Comparison of ENCODE assay signal across 23 mouse cellular contexts in genomic region chr7:145301008-145301340, GRCm38 (mm10). TPM values are rescaled to one million over a fixed set of nuclear protein-coding genes. Genes with fewer than 3 reads are reported as not detected.
DNase-seq lines count a peak whose midpoint lies in the region; ATAC-seq and TF ChIP-seq lines count a peak whose summit lies in the region.
"Had no signal": no experiment of that assay in that cellular context is flagged by ENCODE, and none has a peak within 500 bp of the region (broad histone marks: within the 10 kb centered on the region; RNA-seq: fewer than 3 reads in every experiment).

No protein-coding gene starts in this region.

- H3K4me1 ChIP-seq in intestine, postnatal 0 days (replicated peaks; ENCODE audit: control insufficient read depth, insufficient read depth, low read length): 0 out of 2 replicates have a peak, but pooled peaks cover 5% of the 10 kb centered on the region
- peaks cover 38% of the 10 kb centered on the region for H3K4me1 ChIP-seq in intestine, embryonic 16.5 days (ENCODE audit: control insufficient read depth, insufficient read depth, low read length)
- H3K4me1 ChIP-seq in lung, adult 2 months (ENCODE audit: control insufficient read depth, insufficient read depth, low read length): peaks cover 5% of the 10 kb centered on the region
- peaks cover 13% of the 10 kb centered on the region for H3K4me1 ChIP-seq in embryonic fibroblast, embryonic 13.5 days (ENCODE audit: control insufficient read depth, insufficient read depth, low read length)
- no peaks in the 10 kb centered on the region for H3K4me1 ChIP-seq in stomach, postnatal 0 days (replicated peaks; ENCODE audit: control insufficient read depth, insufficient read depth)

- H3K4me2 ChIP-seq in intestine, postnatal 0 days (replicated peaks; ENCODE audit: low read depth): no peak overlapping the region; the same call in 1 of the 2 replicates
- H3K4me2 ChIP-seq in intestine, embryonic 16.5 days (ENCODE audit: low read depth, low read length): no peak overlapping the region
- peak overlapping the region; percentile 49 for H3K4me2 ChIP-seq in stomach, postnatal 0 days (replicated peaks; ENCODE audit: low read depth)
- H3K4me2 ChIP-seq: heart, embryonic 15.5 days; midbrain, embryonic 11.5 days had no signal

- H3K9ac ChIP-seq in intestine, postnatal 0 days (ENCODE audit: low read depth, low read length): 0 out of 2 replicates have a peak overlapping the region, but pooled peaks have one; percentile 11
- H3K9ac ChIP-seq in intestine, embryonic 16.5 days (ENCODE audit: low read depth, low read length): no peak overlapping the region
- peak overlapping the region; percentile 56 for H3K9ac ChIP-seq in stomach, postnatal 0 days (ENCODE audit: low read length)
- H3K9ac ChIP-seq: heart, embryonic 15.5 days had no signal

- H3K9me3 ChIP-seq in intestine, postnatal 0 days (ENCODE audit: control insufficient read depth): no peaks in the 10 kb centered on the region
- no peaks in the 10 kb centered on the region for H3K9me3 ChIP-seq in intestine, embryonic 16.5 days (ENCODE audit: control insufficient read depth, low read length)
- no peaks in the 10 kb centered on the region for H3K9me3 ChIP-seq in stomach, postnatal 0 days (ENCODE audit: control insufficient read depth, low read length)
- H3K9me3 ChIP-seq: G1E; heart, embryonic 15.5 days; hindbrain, embryonic 10.5 days had no signal

- H3K36me3 ChIP-seq in intestine, postnatal 0 days (ENCODE audit: control insufficient read depth, insufficient read depth): no peaks in the 10 kb centered on the region
- no peaks in the 10 kb centered on the region for H3K36me3 ChIP-seq in intestine, embryonic 16.5 days (ENCODE audit: control insufficient read depth, insufficient read depth, low read length)
- H3K36me3 ChIP-seq in stomach, postnatal 0 days (ENCODE audit: control insufficient read depth, insufficient read depth, low read length): no peaks in the 10 kb centered on the region
- H3K36me3 ChIP-seq: G1E; heart, embryonic 15.5 days; hindbrain, embryonic 10.5 days had no signal

- TF ChIP-seq CTCF in intestine, postnatal 0 days (IDR thresholded peaks at IDR 0.05; ENCODE audit: low read depth): no peak
- TF ChIP-seq CTCF in lung, adult 2 months (IDR thresholded peaks at IDR 0.05; ENCODE audit: insufficient read depth, low read length): no peak
- TF ChIP-seq CTCF in embryonic fibroblast, embryonic 13.5 days (IDR thresholded peaks at IDR 0.05; ENCODE audit: borderline replicate concordance, insufficient read depth, low read length): no peak
- TF ChIP-seq CTCF in stomach, postnatal 0 days (IDR thresholded peaks at IDR 0.05; ENCODE audit: low read depth): no peak

- no peak for DNase-seq in lung, adult 2 months
- DNase-seq in lung, postnatal 36 days: no peak
- no peak for DNase-seq in stomach, postnatal 0 days (ENCODE audit: low spot score)
- DNase-seq in adrenal gland, adult 2 months: no peak
- DNase-seq: right cerebral cortex, postnatal 14 days; thymus, postnatal 4 days had no signal

- ATAC-seq in intestine, postnatal 0 days: no peak
- no peak for ATAC-seq in intestine, embryonic 16.5 days
- ATAC-seq in stomach, postnatal 0 days (ENCODE audit: low FRiP score, low TSS enrichment): no peak
- ATAC-seq: CD4-positive, CD25-positive, alpha-beta regulatory T cell, adult 4 months; forebrain, embryonic 14.5 days had no signal

- H3K27ac ChIP-seq in intestine, postnatal 0 days (ENCODE audit: low read depth, low read length): no peak overlapping the region
- H3K27ac ChIP-seq in intestine, embryonic 16.5 days (ENCODE audit: low read length): no peak overlapping the region
- H3K27ac ChIP-seq in embryonic fibroblast, embryonic 13.5 days (ENCODE audit: insufficient read depth, low read length): peak overlapping the region; percentile 96
- peak overlapping the region; percentile 86 for H3K27ac ChIP-seq in stomach, postnatal 0 days (replicated peaks)
- H3K27ac ChIP-seq: heart, embryonic 15.5 days; hindbrain, embryonic 10.5 days; macrophage had no signal

- no peak overlapping the region for H3K4me3 ChIP-seq in intestine, postnatal 0 days (ENCODE audit: low read depth, low read length)
- no peak overlapping the region for H3K4me3 ChIP-seq in intestine, embryonic 16.5 days (ENCODE audit: low read length)
- peak overlapping the region; percentile 40 for H3K4me3 ChIP-seq in lung, adult 2 months (replicated peaks; ENCODE audit: extremely low read depth, low read depth, low read length)
- H3K4me3 ChIP-seq in embryonic fibroblast, embryonic 13.5 days (ENCODE audit: insufficient read depth, low read length): peak overlapping the region; percentile 11
- peak overlapping the region; percentile 27 for H3K4me3 ChIP-seq in stomach, postnatal 0 days (ENCODE audit: low read depth, low read length)
- H3K4me3 ChIP-seq: heart, embryonic 15.5 days; hindbrain, embryonic 10.5 days had no signal

- no peak for TF ChIP-seq POLR2A in lung, adult 2 months (IDR thresholded peaks at IDR 0.05; ENCODE audit: borderline replicate concordance, extremely low read depth, low read depth, low read length)
- TF ChIP-seq POLR2A in embryonic fibroblast, embryonic 13.5 days (IDR thresholded peaks at IDR 0.05; ENCODE audit: low read depth, low read length): no peak; the same call in 1 of the 2 replicates

- H3K27me3 ChIP-seq in intestine, postnatal 0 days (replicated peaks; ENCODE audit: control insufficient read depth, insufficient read depth, low read length): no peaks in the 10 kb centered on the region
- H3K27me3 ChIP-seq in intestine, embryonic 16.5 days (replicated peaks; ENCODE audit: control insufficient read depth, insufficient read depth, low read length): no peaks in the 10 kb centered on the region
- H3K27me3 ChIP-seq in stomach, postnatal 0 days (ENCODE audit: control insufficient read depth, insufficient read depth, low read length): no peaks in the 10 kb centered on the region

- TF ChIP-seq EP300 in stomach, postnatal 0 days (optimal IDR thresholded peaks at IDR 0.05): no peak

RNA-seq across cellular contexts. Expression of gene Mrgprf, which starts 0.3 kb away (rescaled TPM):
- polyA plus RNA-seq in intestine, postnatal 0 days (2015; fragmentation: Nextera tagmentation; extraction: Ambion mirVana): 3.5 and 4.3 TPM in 2 replicates
- 2.2 and 2.5 TPM in 2 replicates for polyA plus RNA-seq in intestine, embryonic 16.5 days (2015; fragmentation: Nextera tagmentation; extraction: Ambion mirVana)
- 14.3 and 16.2 TPM in 2 replicates for polyA plus RNA-seq in lung, adult 2 months (2012; rRNA removed)
- polyA plus RNA-seq in embryonic fibroblast, embryonic 13.5 days (2011; ENCODE audit: insufficient read length, low read depth, missing spikeins): 33.0 and 38.2 TPM in 2 replicates
- 9.3 and 9.8 TPM in 2 replicates for polyA plus RNA-seq in stomach, postnatal 0 days (2015; fragmentation: Nextera tagmentation; extraction: Ambion mirVana)
- 1 to 10 TPM; 1.2 to 2.8 TPM for total RNA-seq in adrenal gland, adult 2 months (2021)
- polyA plus RNA-seq in adrenal gland, adult 2 months (2012; rRNA removed): 6.9 and 8.4 TPM in 2 replicates
- total RNA-seq: granulocyte monocyte progenitor cell, adult 5-6 weeks had no signal
- polyA plus RNA-seq: CD4-positive, CD25-positive, alpha-beta regulatory T cell, adult 4 months; G1E; macrophage had no signal

RNA-seq across cellular contexts. Expression of gene Mrgprd, which starts 13.7 kb away (rescaled TPM):
- polyA plus RNA-seq in intestine, postnatal 0 days (2015; fragmentation: Nextera tagmentation; extraction: Ambion mirVana): not detected in 2 replicates
- polyA plus RNA-seq in intestine, embryonic 16.5 days (2015; fragmentation: Nextera tagmentation; extraction: Ambion mirVana): not detected in 2 replicates
- polyA plus RNA-seq in lung, adult 2 months (2012; rRNA removed): not detected in 2 replicates
- polyA plus RNA-seq in embryonic fibroblast, embryonic 13.5 days (2011; ENCODE audit: insufficient read length, low read depth, missing spikeins): not detected in 2 replicates
- not detected in 2 replicates for polyA plus RNA-seq in stomach, postnatal 0 days (2015; fragmentation: Nextera tagmentation; extraction: Ambion mirVana)
- not detected for total RNA-seq in adrenal gland, adult 2 months (2021)
- polyA plus RNA-seq in adrenal gland, adult 2 months (2012; rRNA removed): not detected in 2 replicates
- total RNA-seq: granulocyte monocyte progenitor cell, adult 5-6 weeks; layer of hippocampus, postnatal 25 days; left cerebral cortex, postnatal 4 days had no signal
- polyA plus RNA-seq: cortical plate, adult 2 months; forebrain, embryonic 14.5 days; G1E; heart, embryonic 15.5 days; hindbrain, embryonic 10.5 days; liver, embryonic 16.5 days; macrophage; midbrain, embryonic 11.5 days; neural tube, embryonic 14.5 days; testis, adult 2 months had no signal

RNA-seq across cellular contexts. Expression of gene Tpcn2, which starts 17.2 kb away (rescaled TPM):
- polyA plus RNA-seq in intestine, postnatal 0 days (2015; fragmentation: Nextera tagmentation; extraction: Ambion mirVana): 7.6 and 8.0 TPM in 2 replicates
- 8.9 and 9.1 TPM in 2 replicates for polyA plus RNA-seq in intestine, embryonic 16.5 days (2015; fragmentation: Nextera tagmentation; extraction: Ambion mirVana)
- polyA plus RNA-seq in lung, adult 2 months (2012; rRNA removed): 31.5 and 40.9 TPM in 2 replicates
- polyA plus RNA-seq in embryonic fibroblast, embryonic 13.5 days (2011; ENCODE audit: insufficient read length, low read depth, missing spikeins): 22.1 and 23.8 TPM in 2 replicates
- 5.3 and 5.8 TPM in 2 replicates for polyA plus RNA-seq in stomach, postnatal 0 days (2015; fragmentation: Nextera tagmentation; extraction: Ambion mirVana)
- 10 to 100 TPM; 11.2 to 12.5 TPM for total RNA-seq in adrenal gland, adult 2 months (2021)
- polyA plus RNA-seq in adrenal gland, adult 2 months (2012; rRNA removed): 14.5 and 17.9 TPM in 2 replicates

Comparison
In these comparisons a context has a peak if more than half of its experiments do, and no peak if none do; other contexts are left out.
1. H3K27ac ChIP-seq: peak in embryonic fibroblast, embryonic 13.5 days (single experiment) and stomach, postnatal 0 days (single experiment); none in intestine, postnatal 0 days (single experiment) and intestine, embryonic 16.5 days (single experiment).
2. H3K4me3 ChIP-seq: peak in lung, adult 2 months (single experiment), embryonic fibroblast, embryonic 13.5 days (single experiment) and stomach, postnatal 0 days (single experiment); none in intestine, postnatal 0 days (single experiment) and intestine, embryonic 16.5 days (single experiment).